Comparison of ENCODE assay signal across 8 mouse cellular contexts in the genomic region with DNA sequence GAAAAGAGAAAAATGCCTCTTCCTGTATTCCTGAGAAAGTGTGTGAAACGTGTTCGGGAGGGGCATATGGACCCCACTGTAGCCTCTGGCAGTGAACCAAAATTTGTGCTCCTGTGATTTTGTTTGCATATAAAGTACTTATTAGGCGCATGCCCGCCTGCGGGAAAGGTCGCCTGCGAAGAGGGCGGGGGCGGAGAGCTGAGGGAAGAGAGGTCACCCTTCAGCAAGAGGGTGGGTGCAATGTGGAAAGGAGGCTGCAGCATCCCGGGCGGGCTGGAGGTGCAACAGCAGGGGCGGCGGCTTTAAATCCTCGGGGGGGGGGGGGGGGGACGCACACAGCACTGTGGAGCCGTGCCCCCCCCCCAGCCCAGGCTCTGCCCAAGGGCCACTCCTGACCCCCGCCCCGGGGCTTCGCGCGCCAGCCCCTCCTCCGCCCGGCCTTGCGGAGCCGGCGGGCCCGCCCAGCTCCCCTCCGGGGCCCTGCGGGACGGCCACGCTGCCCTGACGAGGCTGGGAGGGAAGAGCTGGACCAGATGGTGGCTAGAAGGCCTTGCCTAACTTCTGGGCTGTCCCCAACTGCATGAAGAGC.
DNase-seq lines count a peak whose midpoint lies in the region; ATAC-seq and TF ChIP-seq lines count a peak whose summit lies in the region.

No protein-coding gene starts in this region.

- H3K4me1 ChIP-seq in E14TG2a.4 (replicated peaks; ENCODE audit: low read depth, low read length) = peaks cover 10% of the 10 kb centered on the region; the same call in 1 of the 2 replicates
- H3K4me1 ChIP-seq in neural tube, embryonic 12.5 days = peaks cover 6% of the 10 kb centered on the region; the same call in 1 of the 2 replicates

- peak; percentile 8 for DNase-seq in cerebellum, adult 11-12 months
- no peak for DNase-seq in cerebellum, adult 11 months
- DNase-seq in embryo, embryonic 9.5 days (ENCODE audit: extremely low spot score) = peak; percentile 60
- DNase-seq in heart, postnatal 10 days = peak; percentile 14 to 31
- peak; percentile 17 to 26 for DNase-seq in kidney, postnatal 36 days
- no peak for DNase-seq in T-cell, adult 2 months (ENCODE audit: low spot score)

- ATAC-seq in neural tube, embryonic 12.5 days (ENCODE audit: low FRiP score, low read depth) = peak; percentile 90

- H3K9me3 ChIP-seq in E14TG2a.4 (ENCODE audit: low read length) = no peaks in the 10 kb centered on the region
- no peaks in the 10 kb centered on the region for H3K9me3 ChIP-seq in neural tube, embryonic 12.5 days

- peak overlapping the region; percentile 54 for H3K4me3 ChIP-seq in E14TG2a.4 (replicated peaks; ENCODE audit: low read length)
- H3K4me3 ChIP-seq in neural tube, embryonic 12.5 days = peak overlapping the region; percentile 37

- peaks cover 3% of the 10 kb centered on the region; the same call in 1 of the 2 replicates for H3K27me3 ChIP-seq in E14TG2a.4 (ENCODE audit: insufficient read depth, low read length)
- H3K27me3 ChIP-seq in neural tube, embryonic 12.5 days (replicated peaks) = no peaks in the 10 kb centered on the region

- no peak for TF ChIP-seq CTCF in E14TG2a.4 (conservative IDR thresholded peaks at IDR 0.05; ENCODE audit: low read length)

- peak overlapping the region; percentile 57 for H3K9ac ChIP-seq in neural tube, embryonic 12.5 days

- intact Hi-C loops in heart, postnatal 10 days (cut with DNase I) = no loop called here

- WGBS in neural tube, embryonic 12.5 days = 4% methylated on average over 26 of the region's 32 CpGs

- H3K4me2 ChIP-seq in neural tube, embryonic 12.5 days (replicated peaks) = peak overlapping the region; percentile 88

- no peak overlapping the region for H3K27ac ChIP-seq in neural tube, embryonic 12.5 days

- no peaks in the 10 kb centered on the region for H3K36me3 ChIP-seq in E14TG2a.4 (ENCODE audit: insufficient read depth, low read length)
- no peaks in the 10 kb centered on the region for H3K36me3 ChIP-seq in neural tube, embryonic 12.5 days

Comparison
In these comparisons a context has a peak if more than half of its experiments do, and no peak if none do; other contexts are left out.
1. DNase-seq: peak in cerebellum, adult 11-12 months (single experiment), embryo, embryonic 9.5 days (single experiment), heart, postnatal 10 days (2 of 2) and kidney, postnatal 36 days (2 of 2); none in cerebellum, adult 11 months (single experiment) and T-cell, adult 2 months (single experiment).